Mouse (Mus musculus) myocyte (in vitro differentiated cells): ENCODE measurements at regions not wholly inside any gene's neighbourhood (a gene's known extent, or its start where the extent isn't known, plus 50 kb on each side); places are given as distances from the start of the nearest gene placed in this dataset.

Source experiments
- H3K27me3 ChIP-seq: one replicate; pipeline ENCODE4 v1.6.1; 2011; ENCODE audit not compliant: control insufficient read depth, insufficient read depth, insufficient read length
- H3K36me3 ChIP-seq: one replicate; pipeline ENCODE4 v1.6.1; 2011; ENCODE audit not compliant: control insufficient read depth, insufficient read depth
- H3K4me2 ChIP-seq: one replicate; pipeline ENCODE4 v1.6.1; 2011; ENCODE audit warnings: low read depth, control low read depth
- H3K4me3 ChIP-seq: one replicate; pipeline ENCODE4 v1.5.1; 2011; ENCODE audit warnings: mild to moderate bottlenecking, control low read depth, moderate library complexity
- H3K79me2 ChIP-seq: one replicate; pipeline ENCODE4 v1.6.1; 2011; ENCODE audit not compliant: control insufficient read depth, insufficient read depth
- H3ac ChIP-seq: one replicate; pipeline ENCODE4 v1.6.1; 2011; ENCODE audit not compliant: control insufficient read depth, insufficient read length
- CEBPB ChIP-seq: IDR thresholded peaks from 2 replicates; pipeline ENCODE4 v1.6.1; 2011; ENCODE audit warnings: mild to moderate bottlenecking, moderate library complexity; ENCODE audit not compliant: poor library complexity, insufficient read depth, severe bottlenecking
- E2F4 ChIP-seq: IDR thresholded peaks from one replicate; pipeline ENCODE4 v1.6.1; 2011; ENCODE audit warnings: mild to moderate bottlenecking, control low read depth, moderate library complexity; ENCODE audit not compliant: insufficient read depth
- MAX ChIP-seq: IDR thresholded peaks from one replicate; pipeline ENCODE4 v1.6.1; 2011; ENCODE audit warnings: low read depth, mild to moderate bottlenecking, control low read depth
- MYOD1 ChIP-seq, 3 experiments: IDR thresholded peaks; one replicate each; pipeline ENCODE4 v1.6.1; 2011; ENCODE audit warnings: control low read depth in 2 of 3, low read depth in 2 of 3, mild to moderate bottlenecking in 2 of 3, moderate library complexity in 1 of 3; ENCODE audit not compliant: insufficient read length in 2 of 3, control insufficient read depth in 1 of 3
- MYOG ChIP-seq, 3 experiments: IDR thresholded peaks; one replicate each; pipeline ENCODE4 v1.6.1; 2011; ENCODE audit warnings: control low read depth in 2 of 3, low read depth in 2 of 3, mild to moderate bottlenecking in 2 of 3; ENCODE audit not compliant: insufficient read length in 2 of 3, control insufficient read depth in 1 of 3, insufficient read depth in 1 of 3
- POLR2A ChIP-seq: IDR thresholded peaks from one replicate; pipeline ENCODE4 v1.6.1; 2011; ENCODE audit warnings: low read depth, mild to moderate bottlenecking, control low read depth, moderate library complexity; ENCODE audit not compliant: insufficient read length
- POLR2AphosphoS2 ChIP-seq: IDR thresholded peaks from one replicate; pipeline ENCODE4 v1.6.1; 2011; ENCODE audit warnings: low read depth, control low read depth; ENCODE audit not compliant: insufficient read length
- REST ChIP-seq: IDR thresholded peaks from one replicate; pipeline ENCODE4 v1.6.1; 2011; ENCODE audit warnings: mild to moderate bottlenecking, control low read depth, moderate library complexity; ENCODE audit not compliant: insufficient read depth, insufficient read length
- SRF ChIP-seq: IDR thresholded peaks from one replicate; pipeline ENCODE4 v1.6.1; 2011; ENCODE audit warnings: low read depth; ENCODE audit not compliant: control insufficient read depth, insufficient read length
- TCF12 ChIP-seq: IDR thresholded peaks from one replicate; pipeline ENCODE4 v1.6.1; 2011; ENCODE audit warnings: mild to moderate bottlenecking, control low read depth; ENCODE audit not compliant: poor library complexity, insufficient read depth, severe bottlenecking
- TCF3 ChIP-seq: IDR thresholded peaks from one replicate; pipeline ENCODE4 v1.6.1; 2011; ENCODE audit warnings: low read depth, control low read depth; ENCODE audit not compliant: insufficient read length
- USF1 ChIP-seq: IDR thresholded peaks from one replicate; pipeline ENCODE4 v1.6.1; 2011; ENCODE audit warnings: low read depth, mild to moderate bottlenecking, control low read depth, moderate library complexity

GRCm38 (mm10) chr8:90013755-90014154 lies 334.4 kb downstream of the Tox3 start:
- no peak overlapping the region for H3K4me2 ChIP-seq
- no peaks in the 10 kb centered on the region for H3K79me2 ChIP-seq
- H3ac ChIP-seq, result no peak overlapping the region
- H3K4me3 ChIP-seq, result no peak overlapping the region
- TF ChIP-seq POLR2A, result no peak
- no peak for TF ChIP-seq MAX
- TF ChIP-seq E2F4, result no peak
- no peak for TF ChIP-seq CEBPB
- no peak for TF ChIP-seq TCF3
- TF ChIP-seq POLR2AphosphoS2, result no peak
- no peak for TF ChIP-seq SRF
- TF ChIP-seq REST, result no peak
- no peak for TF ChIP-seq MYOG (IDR thresholded peaks at IDR 0.05; ENCODE audit: control insufficient read depth in 1 of 3, insufficient read depth in 1 of 3, insufficient read length in 2 of 3, low read depth in 2 of 3)
- TF ChIP-seq USF1, result no peak
- no peak for TF ChIP-seq MYOD1 (IDR thresholded peaks at IDR 0.05; ENCODE audit: control insufficient read depth in 1 of 3, insufficient read length in 2 of 3, low read depth in 2 of 3)
- no peak for TF ChIP-seq TCF12
- H3K27me3 ChIP-seq, result no peaks in the 10 kb centered on the region
- H3K36me3 ChIP-seq, result no peaks in the 10 kb centered on the region

DNA sequence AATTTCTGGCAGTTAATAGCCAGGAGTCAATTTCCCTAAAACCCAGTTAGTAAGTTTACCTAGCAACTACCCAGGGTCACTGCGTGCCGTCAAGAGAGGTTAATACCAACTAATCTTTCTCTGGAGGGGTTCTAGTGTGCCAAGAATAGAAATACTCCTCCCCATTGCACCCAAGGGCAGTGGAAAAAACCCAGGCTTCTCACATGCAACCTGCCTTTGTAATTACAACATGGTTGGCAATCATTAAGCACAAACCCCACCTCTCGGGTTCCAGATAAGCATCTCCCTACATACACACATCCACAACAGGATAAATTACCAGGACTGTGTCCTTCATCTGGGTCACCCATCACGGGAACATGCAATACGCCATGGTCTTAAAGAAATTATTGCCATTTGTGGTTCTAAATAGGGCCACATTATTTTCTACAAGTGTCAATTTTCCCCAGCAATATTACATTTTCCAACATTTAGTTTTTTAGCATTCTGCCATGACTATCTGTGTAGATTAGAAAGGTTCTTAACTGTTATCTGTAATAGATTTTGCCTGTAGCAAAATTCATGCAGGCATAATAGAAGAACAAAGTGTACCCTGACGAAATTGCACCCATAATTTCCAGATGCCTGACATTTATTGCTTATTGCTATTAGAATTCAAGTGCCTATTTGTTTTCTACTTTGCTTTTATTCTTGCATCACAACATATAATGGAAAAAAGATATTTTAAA lies 336.3 kb downstream of the Tox3 start:
- H3K4me3 ChIP-seq, result no peak overlapping the region
- no peaks in the 10 kb centered on the region for H3K27me3 ChIP-seq
- H3K4me2 ChIP-seq, result no peak overlapping the region
- H3K79me2 ChIP-seq, result no peaks in the 10 kb centered on the region
- H3ac ChIP-seq, result no peak overlapping the region
- H3K36me3 ChIP-seq, result no peaks in the 10 kb centered on the region
- TF ChIP-seq E2F4 (no peak), TCF12 (no peak), SRF (no peak), TCF3 (no peak), REST (no peak), CEBPB (no peak), MAX (no peak), POLR2AphosphoS2 (no peak), POLR2A (no peak), MYOG (IDR thresholded peaks at IDR 0.05; ENCODE audit: control insufficient read depth in 1 of 3, insufficient read depth in 1 of 3, insufficient read length in 2 of 3, low read depth in 2 of 3) (no peak), MYOD1 (IDR thresholded peaks at IDR 0.05; ENCODE audit: control insufficient read depth in 1 of 3, insufficient read length in 2 of 3, low read depth in 2 of 3) (no peak), USF1 (no peak)

GRCm38 (mm10) chr8:90009431-90009830 lies 338.7 kb downstream of the Tox3 start:
- H3K79me2 ChIP-seq, result no peaks in the 10 kb centered on the region

DNA sequence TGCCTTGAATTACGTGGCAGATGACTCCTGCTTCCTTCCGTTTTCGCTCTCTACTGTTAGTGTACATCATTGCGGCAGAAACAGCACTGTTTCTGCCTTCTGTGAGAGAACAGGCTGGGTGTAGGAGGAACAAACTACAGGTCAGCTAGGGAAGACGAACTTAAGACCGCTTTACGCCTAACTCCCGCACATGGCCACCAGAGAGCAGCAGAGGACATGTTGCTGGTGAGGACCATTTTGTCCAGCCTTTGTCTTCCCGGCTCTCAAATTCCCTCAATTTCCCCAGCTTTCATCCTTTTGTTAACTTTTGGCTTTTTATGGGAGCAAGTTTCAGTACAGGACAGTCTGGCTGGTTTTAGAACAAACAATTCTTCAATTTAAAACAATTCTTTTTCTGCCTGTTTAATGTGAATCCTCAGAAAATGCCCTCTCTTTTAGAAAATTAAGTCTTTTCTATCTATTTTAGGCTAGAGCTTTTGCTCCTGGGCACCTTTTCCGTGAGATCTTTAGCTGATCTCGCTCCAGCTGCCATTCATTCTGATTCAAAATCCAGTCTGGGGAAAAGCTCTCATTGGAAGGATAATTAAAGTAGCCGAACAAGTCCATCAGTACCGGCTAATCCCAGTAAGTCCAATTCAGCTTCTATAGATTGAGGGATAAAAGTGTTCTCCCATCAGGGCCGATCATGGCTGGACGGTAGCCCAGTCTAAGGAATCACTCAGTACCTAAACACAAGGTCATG lies 347.1 kb downstream of the Tox3 start:
- H3K27me3 ChIP-seq, result no peaks in the 10 kb centered on the region
- no peaks in the 10 kb centered on the region for H3K79me2 ChIP-seq
- H3ac ChIP-seq, result no peak overlapping the region
- H3K36me3 ChIP-seq, result no peaks in the 10 kb centered on the region
- no peak overlapping the region for H3K4me3 ChIP-seq
- TF ChIP-seq CEBPB (no peak), SRF (no peak), USF1 (no peak)
- H3K4me2 ChIP-seq, result no peak overlapping the region

More at GRCm38 (mm10) chr8:90009431-90009830, 338.7 kb downstream of the Tox3 start:
- no peak overlapping the region for H3K4me3 ChIP-seq
- no peaks in the 10 kb centered on the region for H3K27me3 ChIP-seq
- no peak for TF ChIP-seq TCF3
- no peak for TF ChIP-seq SRF
- TF ChIP-seq CEBPB, result no peak
- no peak for TF ChIP-seq MAX
- TF ChIP-seq TCF12, result no peak
- no peak for TF ChIP-seq REST
- TF ChIP-seq E2F4, result no peak
- TF ChIP-seq POLR2AphosphoS2, result no peak
- H3K36me3 ChIP-seq, result no peaks in the 10 kb centered on the region
- H3ac ChIP-seq, result no peak overlapping the region
- no peak overlapping the region for H3K4me2 ChIP-seq

GRCm38 (mm10) chr8:89993743-89994142 lies 354.4 kb downstream of the Tox3 start:
- no peak overlapping the region for H3K4me3 ChIP-seq
- no peaks in the 10 kb centered on the region for H3K36me3 ChIP-seq
- H3K79me2 ChIP-seq, result no peaks in the 10 kb centered on the region
- TF ChIP-seq CEBPB (no peak), MYOG (IDR thresholded peaks at IDR 0.05; ENCODE audit: control insufficient read depth in 1 of 3, insufficient read depth in 1 of 3, insufficient read length in 2 of 3, low read depth in 2 of 3) (no peak), E2F4 (no peak), USF1 (no peak), TCF3 (no peak), POLR2A (no peak), MYOD1 (IDR thresholded peaks at IDR 0.05; ENCODE audit: control insufficient read depth in 1 of 3, insufficient read length in 2 of 3, low read depth in 2 of 3) (no peak), MAX (no peak), SRF (no peak), POLR2AphosphoS2 (no peak), TCF12 (no peak)
- no peak overlapping the region for H3ac ChIP-seq
- H3K27me3 ChIP-seq, result no peaks in the 10 kb centered on the region
- H3K4me2 ChIP-seq, result no peak overlapping the region
